Mouse (Mus musculus): ENCODE measurements around the gene Itk.

Gene Itk

GRCm38 (mm10) chr11:46390621-46391020, 1.3 kb upstream of the Itk start:
- no peak for DNase-seq

GRCm38 (mm10) chr11:46388438-46388837, 877 bp downstream of the Itk start:
- DNase-seq, result no peak

- DNase-seq, result no peak
Observed at GRCm38 (mm10) chr11:46387061-46387460, 2.3 kb downstream of the Itk start.

- no peak for DNase-seq
Observed at GRCm38 (mm10) chr11:46386556-46386955, 2.8 kb downstream of the Itk start.

- no peak for DNase-seq
Observed at GRCm38 (mm10) chr11:46384925-46385324, 4.4 kb downstream of the Itk start.

GRCm38 (mm10) chr11:46382466-46382865, 6.8 kb downstream of the Itk start:
- no peak for DNase-seq

- no peak for DNase-seq
Observed at GRCm38 (mm10) chr11:46380097-46380675, 9.1 kb downstream of the Itk start.

GRCm38 (mm10) chr11:46377819-46378782, 11.2 kb downstream of the Itk start:
- no peak for DNase-seq

- DNase-seq, result no peak
Observed at GRCm38 (mm10) chr11:46377316-46377715, 12.0 kb downstream of the Itk start.

GRCm38 (mm10) chr11:46375015-46375414, 14.3 kb downstream of the Itk start:
- peak; percentile 9 for DNase-seq

- no peak for DNase-seq
Observed at GRCm38 (mm10) chr11:46373071-46374030, 16.0 kb downstream of the Itk start.

GRCm38 (mm10) chr11:46372331-46372953, 16.9 kb downstream of the Itk start:
- no peak for DNase-seq

GRCm38 (mm10) chr11:46371250-46371649, 18.1 kb downstream of the Itk start:
- DNase-seq, result no peak

- no peak for DNase-seq
Observed at GRCm38 (mm10) chr11:46370457-46370856, 18.9 kb downstream of the Itk start.

- DNase-seq, result no peak
Observed at GRCm38 (mm10) chr11:46366357-46366756, 23.0 kb downstream of the Itk start.

- no peak for DNase-seq
Observed at GRCm38 (mm10) chr11:46365744-46366143, 23.6 kb downstream of the Itk start.

- DNase-seq, result no peak
Observed at GRCm38 (mm10) chr11:46363864-46364263, 25.5 kb downstream of the Itk start.

- DNase-seq, result no peak
Observed at GRCm38 (mm10) chr11:46362061-46363022, 27.0 kb downstream of the Itk start.

- DNase-seq, result no peak
Observed at GRCm38 (mm10) chr11:46360991-46361665, 28.2 kb downstream of the Itk start.

GRCm38 (mm10) chr11:46358369-46358768, 30.9 kb downstream of the Itk start:
- DNase-seq, result no peak

Data from retina, postnatal 1 day (tissue).